8 mouse cellular contexts compared by ENCODE assay signal in genomic region chr11:102408344-102408876, GRCm38 (mm10). TPM values are rescaled to one million over a fixed set of nuclear protein-coding genes. Genes with fewer than 3 reads are reported as not detected.
DNase-seq lines count a peak whose midpoint lies in the region; ATAC-seq lines count a peak whose summit lies in the region.

No protein-coding gene starts in this region.

- H3K27me3 ChIP-seq in hindbrain, embryonic 16.5 days (replicated peaks; ENCODE audit: control insufficient read depth, insufficient read depth, low read length) = no peaks in the 10 kb centered on the region

- peak; percentile 95 for ATAC-seq in hindbrain, embryonic 16.5 days

- peaks cover 17% of the 10 kb centered on the region for H3K79me2 ChIP-seq in macrophage (ENCODE audit: inconsistent target)

- no peaks in the 10 kb centered on the region for H3K9me3 ChIP-seq in hindbrain, embryonic 16.5 days (ENCODE audit: control insufficient read depth, low read length)

- under 1% methylated on average over 32 of the region's 32 CpGs for WGBS in hindbrain, embryonic 16.5 days
- WGBS in macrophage (ENCODE audit: missing documents) = 1% methylated on average over 32 of the region's 32 CpGs

- peak; percentile 100 for DNase-seq in WW6 (ENCODE audit: low read depth, low spot score)
- peak; percentile 79 to 92 for DNase-seq in cerebellum, postnatal 4 days (ENCODE audit: low spot score in 2 of 2)
- DNase-seq in gastrocnemius, adult 18-20 months (ENCODE audit: low spot score) = peak; percentile 99
- DNase-seq in left cerebral cortex, adult 18-20 months (ENCODE audit: low spot score in 2 of 2) = peak; percentile 96
- peak; percentile 97 for DNase-seq in right cerebral cortex, adult 18-20 months
- peak; percentile 86 for DNase-seq in urinary bladder, postnatal 10 days (ENCODE audit: low spot score)

- no peak overlapping the region for H3K9ac ChIP-seq in hindbrain, embryonic 16.5 days (ENCODE audit: low read depth, low read length)

- peaks cover 9% of the 10 kb centered on the region for H3K36me3 ChIP-seq in hindbrain, embryonic 16.5 days (ENCODE audit: control insufficient read depth, insufficient read depth, low read length)
- peaks cover 17% of the 10 kb centered on the region for H3K36me3 ChIP-seq in macrophage (ENCODE audit: inconsistent target)

- peak overlapping the region; percentile 77 for H3K4me2 ChIP-seq in hindbrain, embryonic 16.5 days (ENCODE audit: low read length)

- H3K4me1 ChIP-seq in hindbrain, embryonic 16.5 days (ENCODE audit: control insufficient read depth, insufficient read depth, low read depth, low read length) = peaks cover 22% of the 10 kb centered on the region

- peak overlapping the region; percentile 90 for H3K27ac ChIP-seq in hindbrain, embryonic 16.5 days (ENCODE audit: low read depth, low read length)
- peak overlapping the region; percentile 88 for H3K27ac ChIP-seq in macrophage

- H3K4me3 ChIP-seq in hindbrain, embryonic 16.5 days (ENCODE audit: low read length) = peak overlapping the region; percentile 90
- peak overlapping the region; percentile 71 for H3K4me3 ChIP-seq in macrophage (ENCODE audit: inconsistent target)

RNA-seq across cellular contexts. Expression of gene Slc25a39, which starts 0.7 kb away (rescaled TPM):
- 10 to 100 TPM; 61.2 to 62.0 TPM for total RNA-seq in gastrocnemius, adult 18-20 months (2021)
- 182 and 187 TPM in 2 replicates for polyA plus RNA-seq in hindbrain, embryonic 16.5 days (2015; fragmentation: Nextera tagmentation; extraction: Ambion mirVana)
- 10 to 100 TPM; 60.6 to 73.2 TPM for total RNA-seq in left cerebral cortex, adult 18-20 months (2021)
- 10 to 100 TPM; 10.5 to 51.0 (median 31.0) TPM for total RNA-seq in macrophage (2018; cell fraction: chromatin; rRNA removed)
- 100 to 1,000 TPM in 24 of 26 experiments, 10 to 100 TPM in 2; 96.4 to 143 (median 128) TPM for total RNA-seq in macrophage (2018; cell fraction: cytosol; rRNA removed)
- total RNA-seq in macrophage (2018; cell fraction: nucleus; rRNA removed) = 10 to 100 TPM; 21.5 to 59.2 (median 42.2) TPM
- polyA plus RNA-seq in macrophage (2018) = 110 to 131 TPM (median 120 TPM) in 3 replicates

RNA-seq across cellular contexts. Expression of gene Rundc3a, which starts 15.2 kb away (rescaled TPM):
- not detected for total RNA-seq in gastrocnemius, adult 18-20 months (2021)
- 127 and 136 TPM in 2 replicates for polyA plus RNA-seq in hindbrain, embryonic 16.5 days (2015; fragmentation: Nextera tagmentation; extraction: Ambion mirVana)
- total RNA-seq in left cerebral cortex, adult 18-20 months (2021) = 100 to 1,000 TPM; 477 to 484 TPM
- 1 to 10 TPM in 23 of 26 experiments, under 1 TPM in 3; 0.71 to 4.2 (median 1.9) TPM for total RNA-seq in macrophage (2018; cell fraction: chromatin; rRNA removed)
- total RNA-seq in macrophage (2018; cell fraction: cytosol; rRNA removed) = 1 to 10 TPM in 3 of 26 experiments, under 1 TPM in 23; 0.38 to 1.6 (median 0.54) TPM
- total RNA-seq in macrophage (2018; cell fraction: nucleus; rRNA removed) = 1 to 10 TPM in 6 of 26 experiments, under 1 TPM in 9, not detected in 11; 0.33 to 4.6 (median 0.92) TPM
- polyA plus RNA-seq in macrophage (2018) = 0.12 to 1.0 TPM (median 0.30 TPM) in 3 replicates

RNA-seq across cellular contexts. Expression of gene Grn, which starts 21.7 kb away (rescaled TPM):
- total RNA-seq in gastrocnemius, adult 18-20 months (2021) = 10 to 100 TPM; 17.1 to 20.7 TPM
- polyA plus RNA-seq in hindbrain, embryonic 16.5 days (2015; fragmentation: Nextera tagmentation; extraction: Ambion mirVana) = 95.4 and 100 TPM in 2 replicates
- 10 to 100 TPM; 55.8 to 58.9 TPM for total RNA-seq in left cerebral cortex, adult 18-20 months (2021)
- total RNA-seq in macrophage (2018; cell fraction: chromatin; rRNA removed) = 1,000 to 10,000 TPM in 12 of 26 experiments, 100 to 1,000 TPM in 14; 345 to 1,522 (median 924) TPM
- 1,000 to 10,000 TPM; 1,882 to 3,575 (median 2,639) TPM for total RNA-seq in macrophage (2018; cell fraction: cytosol; rRNA removed)
- 1,000 to 10,000 TPM; 1,350 to 6,127 (median 3,859) TPM for total RNA-seq in macrophage (2018; cell fraction: nucleus; rRNA removed)
- 2,366 to 2,992 TPM (median 2,461 TPM) in 3 replicates for polyA plus RNA-seq in macrophage (2018)

RNA-seq across cellular contexts. Expression of gene Fam171a2, which starts 39.1 kb away (rescaled TPM):
- total RNA-seq in gastrocnemius, adult 18-20 months (2021) = 1 to 10 TPM in 1 of 2 experiments, under 1 TPM in 1; 0.62 to 1.1 TPM
- 17.8 and 17.9 TPM in 2 replicates for polyA plus RNA-seq in hindbrain, embryonic 16.5 days (2015; fragmentation: Nextera tagmentation; extraction: Ambion mirVana)
- total RNA-seq in left cerebral cortex, adult 18-20 months (2021) = 100 to 1,000 TPM; 113 to 133 TPM
- total RNA-seq in macrophage (2018; cell fraction: chromatin; rRNA removed) = 1 to 10 TPM in 1 of 26 experiments, not detected in 25; 1.6 TPM
- under 1 TPM in 14 of 26 experiments, not detected in 12; 0.03 to 0.24 (median 0.08) TPM for total RNA-seq in macrophage (2018; cell fraction: cytosol; rRNA removed)
- under 1 TPM in 5 of 26 experiments, not detected in 21; 0.17 to 0.82 (median 0.22) TPM for total RNA-seq in macrophage (2018; cell fraction: nucleus; rRNA removed)
- polyA plus RNA-seq in macrophage (2018) = not detected in 3 replicates

RNA-seq across cellular contexts. Expression of gene Slc4a1, which starts 42.4 kb away (rescaled TPM):
- under 1 TPM in 1 of 2 experiments, not detected in 1; 0.07 TPM for total RNA-seq in gastrocnemius, adult 18-20 months (2021)
- polyA plus RNA-seq in hindbrain, embryonic 16.5 days (2015; fragmentation: Nextera tagmentation; extraction: Ambion mirVana) = 1.4 and 3.2 TPM in 2 replicates
- total RNA-seq in left cerebral cortex, adult 18-20 months (2021) = under 1 TPM; 0.09 to 0.19 TPM
- not detected for total RNA-seq in macrophage (2018; cell fraction: chromatin; rRNA removed)
- total RNA-seq in macrophage (2018; cell fraction: cytosol; rRNA removed) = not detected
- total RNA-seq in macrophage (2018; cell fraction: nucleus; rRNA removed) = not detected
- not detected in 3 replicates for polyA plus RNA-seq in macrophage (2018)

Comparison
In these comparisons a context has a peak if more than half of its experiments do, and no peak if none do; other contexts are left out.
1. Peak in every context shown above with its lines: DNase-seq, ATAC-seq, H3K4me3 ChIP-seq and H3K27ac ChIP-seq.
2. RNA of gene Rundc3a, which starts 15.2 kb away (total RNA-seq): 477 to 484 TPM in left cerebral cortex, adult 18-20 months; not detected in gastrocnemius, adult 18-20 months; every median in the first group is over 100 times any median in the second.